Mouse (Mus musculus): Measurements from ENCODE around the gene Spock1.

The Spock1 gene

DNA sequence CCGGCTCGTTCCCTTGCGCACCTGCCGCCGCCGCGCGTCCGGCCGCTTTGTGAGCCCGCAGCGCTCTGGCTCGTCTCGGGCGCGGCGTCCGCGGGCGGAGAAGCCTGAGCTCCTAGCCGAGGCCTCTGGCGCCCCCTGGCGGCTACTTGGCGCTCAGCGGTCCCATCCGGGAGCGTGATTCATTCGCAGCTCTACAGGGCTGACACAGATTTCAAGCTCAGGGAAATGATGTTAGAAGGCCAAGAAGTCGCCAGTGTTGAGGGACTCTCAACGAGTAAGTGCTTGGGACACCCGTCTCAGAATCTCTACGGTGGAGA is at the start of gene Spock1:
TSS of gene Spock1 (minus strand) at position 67 of the 317 bp plus-strand sequence.
- DNase-seq: peak; percentile 93

DNA sequence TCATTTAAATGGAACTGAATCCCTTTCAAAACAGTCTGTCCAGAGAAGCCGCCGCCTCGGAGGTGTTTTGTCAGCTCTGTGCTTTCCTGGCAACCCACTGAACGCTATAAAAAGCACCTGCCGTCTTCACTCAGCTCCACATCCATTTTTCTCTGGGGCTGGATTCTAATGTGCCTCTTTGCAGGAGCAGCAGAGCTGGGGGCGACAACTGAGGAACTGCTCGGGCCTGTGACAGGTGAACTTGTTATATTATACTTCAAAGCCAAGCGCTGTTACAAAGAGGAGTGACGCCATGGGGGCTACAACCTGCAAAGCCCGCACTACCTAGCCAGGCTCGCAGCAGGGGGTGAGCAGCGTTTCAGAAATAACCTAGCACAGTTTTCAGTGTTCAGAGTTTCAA is 42.0 kb upstream of the Spock1 start:
- peak; percentile 64 for DNase-seq

DNA sequence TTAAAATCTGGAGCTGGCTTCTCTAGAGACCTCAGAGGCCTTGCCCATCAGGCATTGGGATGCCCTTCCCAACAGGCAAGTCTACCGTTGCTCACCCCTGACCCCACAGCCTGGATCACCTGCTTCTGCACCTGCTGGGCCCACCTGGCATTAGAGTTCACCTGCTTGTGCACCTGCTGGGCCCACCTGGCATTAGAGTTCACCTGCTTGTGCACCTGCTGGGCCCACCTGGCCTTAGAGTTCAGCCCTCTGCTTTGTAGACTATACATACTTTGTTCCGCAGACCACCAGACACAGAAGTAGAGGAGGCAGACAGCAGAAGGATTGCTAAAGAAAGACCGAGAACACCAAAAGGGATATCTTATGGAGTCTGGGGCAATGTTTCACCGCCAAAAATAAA is 41.4 kb upstream of the Spock1 start:
- peak; percentile 90 for DNase-seq

DNA sequence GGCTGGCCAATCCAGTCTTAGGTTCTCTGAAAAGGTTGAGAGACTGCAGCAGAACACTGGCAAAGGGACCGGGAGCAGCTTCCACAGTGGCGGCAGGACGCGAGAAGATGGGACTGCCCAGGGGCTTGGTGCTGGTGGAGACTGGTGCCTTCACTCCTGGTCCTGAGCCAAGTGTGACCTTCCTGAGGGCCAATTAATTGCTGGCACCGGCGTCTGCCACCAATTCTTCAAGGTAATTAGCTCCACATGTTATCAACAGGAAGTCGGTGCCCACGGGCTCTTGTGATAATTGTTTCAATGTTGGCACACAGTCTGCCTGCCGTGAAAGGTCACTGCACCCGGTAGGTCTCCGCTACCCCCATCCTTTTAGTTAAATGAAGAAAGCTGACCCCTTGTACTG is 37.1 kb upstream of the Spock1 start:
- DNase-seq: peak; percentile 83

DNA sequence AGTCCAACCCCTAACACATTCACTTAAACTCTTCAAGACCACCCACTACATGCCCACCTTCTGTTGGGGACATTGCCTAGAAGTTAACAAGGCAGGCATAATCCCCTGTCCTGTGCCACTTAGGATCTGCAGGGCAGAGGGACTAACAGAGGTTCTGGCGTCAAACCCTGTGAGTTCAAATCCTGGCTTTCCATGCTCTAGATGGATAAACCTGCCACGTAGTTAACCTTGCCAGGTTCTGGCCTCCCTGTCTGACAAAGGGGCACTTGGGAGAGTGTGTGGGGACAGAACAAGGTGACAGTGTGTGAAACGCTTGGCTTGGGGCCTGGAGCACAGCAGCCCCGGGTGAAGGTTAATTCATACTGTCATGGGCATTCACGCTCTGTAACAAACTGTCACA is 36.3 kb upstream of the Spock1 start:
- DNase-seq: no peak

DNA sequence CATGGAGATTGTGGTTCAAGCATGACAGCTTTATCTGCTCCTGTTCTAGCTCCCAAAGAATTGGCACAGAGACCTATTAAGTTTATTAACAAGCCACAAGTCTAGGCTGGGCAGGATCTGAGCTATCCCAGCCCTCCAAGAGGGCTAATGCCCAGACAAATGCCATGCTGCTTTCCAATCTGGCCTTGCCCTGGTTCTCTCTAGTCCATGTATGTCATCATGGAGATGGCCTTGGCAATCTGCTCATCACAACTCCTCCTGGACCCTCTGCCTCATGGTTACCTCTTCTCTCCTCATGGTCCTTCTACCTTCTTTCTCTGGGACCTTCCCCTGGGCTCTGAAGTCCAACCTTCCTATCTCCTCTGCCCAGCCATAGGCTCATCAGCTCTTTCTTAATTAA is 35.8 kb upstream of the Spock1 start:
- no peak for DNase-seq

DNA sequence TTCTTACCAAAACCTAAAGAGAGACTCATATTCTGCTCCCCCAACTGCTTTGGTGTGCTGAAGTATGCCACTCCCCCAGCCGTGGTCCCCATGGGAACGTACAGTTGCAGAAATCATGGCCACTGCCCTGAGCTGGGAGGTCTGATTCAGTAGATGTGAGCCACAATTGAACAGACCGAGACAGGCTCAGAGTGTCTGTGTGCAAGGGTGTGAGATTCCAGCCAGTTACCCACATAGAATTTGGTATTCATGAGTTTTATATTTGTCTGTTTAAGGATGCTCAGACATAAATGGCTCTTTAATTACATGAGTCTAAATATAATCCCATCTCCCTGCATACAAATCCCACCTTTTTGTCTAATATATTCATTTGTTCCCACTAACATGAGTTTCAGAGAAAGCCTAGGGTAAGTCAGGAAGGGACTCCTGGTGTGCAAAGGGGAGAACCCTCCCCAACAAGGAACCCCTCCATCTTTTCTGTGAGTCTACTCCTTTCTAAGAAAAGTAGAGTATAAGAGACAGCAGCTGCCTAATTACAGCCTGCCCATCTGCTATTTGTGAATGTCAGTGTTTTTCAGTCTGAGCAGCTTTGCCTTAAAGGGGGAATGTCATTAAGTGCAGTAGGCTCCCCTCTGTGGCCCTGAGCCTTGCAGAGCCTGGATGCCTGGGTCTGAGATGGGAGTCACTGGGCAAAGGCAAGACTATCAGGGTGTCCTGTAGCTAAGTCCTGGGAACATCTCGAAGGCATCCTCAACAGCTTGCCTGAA is 29.5 kb upstream of the Spock1 start:
- no peak for DNase-seq

- DNase-seq: peak; percentile 19
Observed at GRCm38 (mm10) chr13:57931998-57932397, 23.9 kb upstream of the Spock1 start.

DNA sequence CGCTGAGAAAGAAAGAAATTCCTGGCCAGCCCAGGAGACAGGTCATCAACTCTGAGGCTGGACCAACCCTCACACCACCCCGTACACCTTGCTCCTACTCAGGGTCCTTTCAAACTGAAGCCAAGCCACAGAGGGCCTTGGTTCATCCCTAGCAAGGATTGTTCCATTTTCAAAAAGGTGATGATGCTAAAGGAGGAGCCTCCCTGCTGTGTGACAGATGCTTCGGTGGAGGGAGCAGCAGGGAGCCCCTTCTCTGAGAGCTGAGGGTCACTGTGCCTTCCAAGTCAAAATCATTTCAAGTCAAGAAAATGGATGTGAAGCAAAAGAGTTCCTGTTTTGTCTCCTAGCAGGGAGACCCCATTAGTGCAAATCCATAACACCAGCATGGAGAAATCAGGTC is 23.2 kb upstream of the Spock1 start:
- peak; percentile 91 for DNase-seq

DNA sequence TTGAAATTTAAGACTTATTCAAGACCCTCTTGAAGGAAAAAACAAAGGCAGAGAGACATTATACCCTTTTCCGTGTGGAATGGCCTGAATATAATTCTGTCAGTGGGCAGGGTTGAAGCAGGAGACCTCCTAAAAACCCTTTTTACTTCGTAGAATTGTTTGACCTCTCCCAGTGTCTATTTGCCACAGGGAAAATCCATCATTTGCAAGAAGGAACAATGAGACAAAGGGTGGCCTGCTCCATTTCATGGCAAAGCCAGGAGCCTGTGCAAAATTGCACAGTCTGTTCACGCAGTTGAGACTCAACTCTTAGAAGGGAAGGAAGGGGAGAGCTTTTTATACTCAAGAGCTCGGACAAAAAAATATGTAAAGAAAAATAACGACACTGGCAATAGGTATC is 22.6 kb upstream of the Spock1 start:
- DNase-seq: no peak

DNA sequence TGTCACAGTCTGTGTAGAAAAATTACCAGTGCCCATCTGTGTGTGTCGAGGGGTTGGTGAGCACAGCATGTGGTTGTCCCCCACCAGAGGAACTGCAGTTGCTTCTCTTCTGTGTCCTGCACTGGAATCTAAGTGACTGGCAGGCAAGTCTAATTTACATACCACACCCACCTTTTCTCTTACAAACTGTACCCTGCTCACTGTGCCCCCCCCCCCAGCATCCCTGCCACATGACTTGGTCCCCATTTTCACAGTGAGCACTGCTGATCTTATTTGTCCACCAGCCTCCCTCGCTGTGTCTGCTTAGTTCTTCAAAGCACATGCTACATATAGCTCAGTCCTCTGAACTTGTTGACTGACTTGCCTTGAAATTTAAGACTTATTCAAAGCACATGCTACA is 22.2 kb upstream of the Spock1 start:
- DNase-seq: no peak

GRCm38 (mm10) chr13:57919947-57920346 is 11.8 kb upstream of the Spock1 start:
- DNase-seq: no peak

DNA sequence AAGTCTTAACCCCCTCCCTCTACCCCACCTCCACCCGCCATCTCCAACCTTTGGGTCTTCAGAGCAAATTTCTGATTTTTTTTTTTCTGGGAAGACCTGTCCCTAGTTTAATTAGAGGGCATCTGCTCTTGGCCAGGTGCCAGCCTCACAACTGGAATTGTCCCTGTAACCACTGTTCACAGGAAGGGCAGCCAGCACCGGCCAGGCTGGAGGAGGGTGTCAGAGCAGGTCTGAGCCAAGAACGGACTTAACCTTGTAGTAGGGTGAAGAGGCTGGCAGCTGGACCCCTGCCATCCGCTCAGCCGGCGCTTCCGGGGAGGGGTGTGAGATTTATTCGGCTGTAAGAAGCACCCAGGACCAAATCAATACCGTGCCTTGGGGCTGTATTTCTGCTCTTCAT is 3.0 kb upstream of the Spock1 start:
- no peak for DNase-seq

GRCm38 (mm10) chr13:57907428-57908265 is 485 bp downstream of the Spock1 start:
- DNase-seq: peak; percentile 65

DNA sequence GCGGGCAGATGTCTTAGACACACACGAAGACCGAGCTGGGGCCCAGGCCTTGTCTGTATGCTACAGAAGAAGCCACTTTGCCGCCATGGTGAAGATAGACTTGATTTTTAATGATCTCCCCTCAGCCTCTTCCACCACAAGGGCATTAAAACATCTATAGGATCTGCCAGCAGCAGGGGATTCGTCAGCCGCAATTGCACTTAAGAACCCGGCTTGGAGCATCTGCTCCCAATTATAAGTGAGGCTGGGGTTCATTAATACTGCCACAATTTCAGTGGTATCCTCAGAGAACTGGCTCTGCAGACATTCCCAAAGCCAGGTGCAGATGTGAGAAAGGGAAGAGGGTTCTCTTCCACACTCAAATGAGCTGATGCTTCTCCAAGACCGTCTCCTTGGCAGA is 13.5 kb downstream of the Spock1 start:
- no peak for DNase-seq

DNA sequence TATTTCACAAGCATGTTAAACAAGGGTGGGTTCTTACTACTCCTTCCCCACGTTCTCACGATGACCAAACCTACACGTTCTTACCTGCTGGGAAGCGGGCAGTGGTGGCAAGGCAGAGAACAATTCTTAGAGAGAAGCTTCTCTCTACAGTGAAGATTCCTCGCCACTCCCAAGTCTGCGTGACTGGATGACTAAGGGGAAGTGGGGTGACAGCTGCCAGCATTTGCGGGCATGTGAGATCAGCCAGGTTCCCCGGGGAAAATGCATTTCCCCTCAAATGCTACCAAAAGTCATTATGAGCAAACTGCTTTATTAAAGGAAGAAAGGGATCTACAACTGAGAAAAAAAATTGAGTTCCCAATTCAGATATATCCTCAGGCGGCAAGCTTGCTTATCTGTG is 18.4 kb downstream of the Spock1 start:
- DNase-seq: no peak

DNA sequence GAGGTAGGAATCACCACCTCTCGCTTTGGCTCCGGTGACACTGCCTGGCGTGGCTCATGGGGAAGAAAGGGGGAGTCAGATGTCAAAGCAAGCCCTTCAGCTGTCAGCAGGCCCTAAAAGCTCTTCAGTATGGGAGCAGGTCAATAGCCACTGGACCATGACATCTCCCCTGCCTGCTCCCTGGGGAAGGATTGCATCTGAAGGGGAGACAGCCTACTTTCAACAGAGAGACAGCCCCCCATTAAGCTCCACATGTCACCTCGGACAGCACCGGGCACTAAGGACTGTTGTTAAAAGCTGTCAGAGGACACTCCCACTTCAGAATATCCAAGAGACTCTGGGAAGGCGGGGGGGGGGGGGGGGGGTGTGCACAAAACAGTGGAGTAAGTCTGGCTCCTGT is 19.1 kb downstream of the Spock1 start:
- no peak for DNase-seq

- DNase-seq: no peak
Observed at GRCm38 (mm10) chr13:57879817-57880216, 28.3 kb downstream of the Spock1 start.

- DNase-seq: no peak
Observed at GRCm38 (mm10) chr13:57878797-57879196, 29.3 kb downstream of the Spock1 start.

DNA sequence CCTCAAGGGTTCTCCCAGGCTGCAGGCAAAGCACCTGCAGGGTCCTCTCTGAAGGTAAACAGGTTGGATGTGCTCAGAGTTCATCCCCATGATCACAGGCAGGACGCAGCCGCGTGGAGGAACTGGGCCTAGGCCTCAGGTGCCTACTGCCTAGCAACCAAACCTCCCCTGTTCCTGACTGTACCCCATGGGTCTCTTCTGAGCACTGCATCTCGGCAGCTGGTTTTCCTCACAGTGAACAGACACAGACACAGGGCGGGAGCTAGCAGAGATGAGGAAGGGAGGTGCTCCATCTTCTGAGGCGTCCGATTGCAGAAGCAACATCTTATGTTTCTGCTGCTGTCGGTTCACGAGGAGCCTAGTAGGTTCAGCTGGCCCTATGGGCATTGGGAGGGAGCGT is 30.4 kb downstream of the Spock1 start:
- DNase-seq: no peak

- no peak for DNase-seq
Observed at GRCm38 (mm10) chr13:57876966-57877365, 31.2 kb downstream of the Spock1 start.

DNA sequence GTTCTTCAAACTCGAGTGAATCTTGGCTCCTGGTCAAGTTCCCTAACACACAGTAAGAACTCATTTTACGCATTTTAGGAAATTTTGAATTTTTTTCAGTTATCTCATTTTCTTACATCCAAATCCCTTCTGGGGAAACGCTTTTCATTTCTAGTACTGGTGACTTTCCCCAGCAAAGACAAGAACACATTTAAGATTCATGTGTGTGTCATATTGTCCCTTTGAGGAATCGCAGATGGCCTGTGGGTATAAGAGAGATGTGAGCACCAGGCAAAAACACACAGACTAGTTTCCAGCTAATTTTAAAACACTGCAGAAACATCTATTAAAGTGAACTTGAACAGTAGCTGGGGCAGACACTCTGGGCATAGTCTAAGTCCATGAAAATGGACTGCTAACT is 38.1 kb downstream of the Spock1 start:
- DNase-seq: no peak

- no peak for DNase-seq
Observed at GRCm38 (mm10) chr13:57867586-57867985, 40.5 kb downstream of the Spock1 start.

GRCm38 (mm10) chr13:57865029-57865428 is 43.1 kb downstream of the Spock1 start:
- DNase-seq: no peak

GRCm38 (mm10) chr13:57858491-57858890 is 49.6 kb downstream of the Spock1 start:
- DNase-seq: no peak

Measured in cerebellum, adult 9-11 months (tissue).